Mouse (Mus musculus) MEL (cell line): ENCODE data around the gene F830045P16Rik. TPM values are rescaled to one million over a fixed set of nuclear protein-coding genes. Genes with fewer than 3 reads are reported as not detected.

Source experiments
- DNase-seq: peaks from one replicate; pipeline ENCODE4 v3.0.0; 2011; ENCODE audit warnings: low read depth, low spot score
- H3K27ac ChIP-seq: 2 replicates; pipeline ENCODE4 v1.5.1; 2012; ENCODE audit warnings: low read depth, mild to moderate bottlenecking, control low read depth, low read length, moderate library complexity; ENCODE audit not compliant: control insufficient read depth
- H3K27me3 ChIP-seq, 2 experiments: fragments of 150-350 bp in 1 of 2; sonication (generic) in 1 of 2; 2 replicates each; pipeline ENCODE4 v1.6.1; 2012; ENCODE audit warnings: low read length in 2 of 2, mild to moderate bottlenecking in 2 of 2, improper control_type of control experiment in 1 of 2, moderate library complexity in 1 of 2; ENCODE audit not compliant: insufficient read depth in 2 of 2, control insufficient read depth in 1 of 2
- H3K36me3 ChIP-seq, 2 experiments: 2 replicates each; pipeline ENCODE4 v1.6.1; 2012 to 2014; ENCODE audit warnings: low read length in 2 of 2, improper control_type of control experiment in 1 of 2, inconsistent platforms in 1 of 2, mild to moderate bottlenecking in 1 of 2; ENCODE audit not compliant: insufficient read depth in 2 of 2, control insufficient read depth in 1 of 2
- H3K4me1 ChIP-seq, 2 experiments: fragments of 150-350 bp in 1 of 2; sonication (generic) in 1 of 2; 2 replicates each; pipeline ENCODE4 v1.6.1; 2012; ENCODE audit warnings: low read length in 2 of 2, improper control_type of control experiment in 1 of 2, mild to moderate bottlenecking in 1 of 2; ENCODE audit not compliant: insufficient read depth in 2 of 2, control insufficient read depth in 1 of 2
- H3K4me3 ChIP-seq, 2 experiments: fragments of 150-350 bp in 1 of 2; sonication (generic) in 1 of 2; 2 replicates each; pipeline ENCODE4 v1.5.1; 2012; ENCODE audit warnings: low read depth in 2 of 2, low read length in 2 of 2, mild to moderate bottlenecking in 2 of 2, moderate library complexity in 2 of 2, control low read depth in 1 of 2, improper control_type of control experiment in 1 of 2; ENCODE audit not compliant: control insufficient read depth in 1 of 2, insufficient read depth in 1 of 2
- H3K79me2 ChIP-seq: 2 replicates; pipeline ENCODE4 v1.6.1; 2012; ENCODE audit warnings: mild to moderate bottlenecking, low read length, moderate library complexity; ENCODE audit not compliant: control insufficient read depth, poor library complexity, insufficient read depth
- H3K9ac ChIP-seq: 2 replicates; pipeline ENCODE4 v1.6.1; 2012; ENCODE audit warnings: low read depth, mild to moderate bottlenecking, control low read depth, low read length, moderate library complexity; ENCODE audit not compliant: control insufficient read depth, poor library complexity, severe bottlenecking
- H3K9me3 ChIP-seq: fragments of 150-350 bp; sonication (generic); replicated peaks from 2 replicates; pipeline ENCODE4 v1.6.1; 2012; ENCODE audit warnings: mild to moderate bottlenecking, low read length, improper control_type of control experiment, moderate library complexity; ENCODE audit not compliant: insufficient read depth
- BHLHE40 ChIP-seq: IDR thresholded peaks from 2 replicates; pipeline ENCODE4 v1.6.1; 2012; ENCODE audit warnings: low read depth, mild to moderate bottlenecking, inconsistent platforms, low read length, improper control_type of control experiment, borderline replicate concordance
- CHD2 ChIP-seq: IDR thresholded peaks from 2 replicates; pipeline ENCODE4 v1.6.1; 2011; ENCODE audit warnings: low read length, improper control_type of control experiment
- CTCF ChIP-seq, 3 experiments: IDR thresholded peaks in 2 of 3; conservative IDR thresholded peaks in 1 of 3; 2 replicates each; pipeline ENCODE4 v1.5.1; 2011 to 2012; ENCODE audit warnings: low read length in 3 of 3, low read depth in 2 of 3, mild to moderate bottlenecking in 2 of 3, improper control_type of control experiment in 1 of 3, inconsistent platforms in 1 of 3, mixed read lengths in 1 of 3, moderate library complexity in 1 of 3; ENCODE audit not compliant: control insufficient read depth in 1 of 3, insufficient read depth in 1 of 3, poor library complexity in 1 of 3, severe bottlenecking in 1 of 3
- E2F4 ChIP-seq: IDR thresholded peaks from 2 replicates; pipeline ENCODE4 v1.6.1; 2011; ENCODE audit warnings: low read depth, low read length, improper control_type of control experiment, borderline replicate concordance
- ELF1 ChIP-seq: IDR thresholded peaks from 2 replicates; pipeline ENCODE4 v1.6.1; 2014; ENCODE audit warnings: low read depth, mild to moderate bottlenecking, inconsistent platforms, low read length, improper control_type of control experiment, moderate library complexity
- EP300 ChIP-seq, 2 experiments: IDR thresholded peaks; 2 replicates each; pipeline ENCODE4 v1.6.1; 2011; ENCODE audit warnings: improper control_type of control experiment in 2 of 2, low read length in 2 of 2, low read depth in 1 of 2, mild to moderate bottlenecking in 1 of 2
- GABPA ChIP-seq: IDR thresholded peaks from 2 replicates; pipeline ENCODE4 v1.6.1; 2012; ENCODE audit warnings: low read depth, mild to moderate bottlenecking, inconsistent platforms, low read length, improper control_type of control experiment, moderate library complexity
- KAT2A ChIP-seq: conservative IDR thresholded peaks from 2 replicates; pipeline ENCODE4 v1.6.1; 2012; ENCODE audit warnings: low read depth, low read length, improper control_type of control experiment, inconsistent platforms
- MAZ ChIP-seq: IDR thresholded peaks from 2 replicates; pipeline ENCODE4 v1.6.1; 2012; ENCODE audit warnings: low read depth, mild to moderate bottlenecking, inconsistent platforms, low read length, improper control_type of control experiment
- MEF2A ChIP-seq: IDR thresholded peaks from 2 replicates; pipeline ENCODE4 v1.6.1; 2014; ENCODE audit warnings: low read depth, mild to moderate bottlenecking, inconsistent platforms, low read length, improper control_type of control experiment; ENCODE audit not compliant: poor library complexity, insufficient replicate concordance, severe bottlenecking; ENCODE audit errors: extremely low read depth
- MYB ChIP-seq: IDR thresholded peaks from 2 replicates; pipeline ENCODE4 v1.6.1; 2011; ENCODE audit warnings: mild to moderate bottlenecking, low read depth, low read length, improper control_type of control experiment
- NRF1 ChIP-seq: IDR thresholded peaks from 2 replicates; pipeline ENCODE4 v1.6.1; 2014; ENCODE audit warnings: low read depth, mild to moderate bottlenecking, inconsistent platforms, low read length, improper control_type of control experiment, moderate library complexity; ENCODE audit not compliant: poor library complexity, insufficient read depth, severe bottlenecking
- POLR2AphosphoS2 ChIP-seq: IDR thresholded peaks from 2 replicates; pipeline ENCODE4 v1.6.1; 2011; ENCODE audit warnings: low read length, improper control_type of control experiment
- POLR2AphosphoS5 ChIP-seq: IDR thresholded peaks from 2 replicates; pipeline ENCODE4 v1.6.1; 2012; ENCODE audit warnings: low read depth, borderline replicate concordance, mild to moderate bottlenecking, inconsistent platforms, low read length, moderate library complexity, mixed read lengths
- RAD21 ChIP-seq: IDR thresholded peaks from 2 replicates; pipeline ENCODE4 v1.6.1; 2011; ENCODE audit warnings: mild to moderate bottlenecking, low read depth, low read length, improper control_type of control experiment
- SMC3 ChIP-seq: IDR thresholded peaks from 2 replicates; pipeline ENCODE4 v1.6.1; 2011; ENCODE audit warnings: low read depth, low read length, improper control_type of control experiment
- TAL1 ChIP-seq: IDR thresholded peaks from 2 replicates; pipeline ENCODE4 v1.6.1; 2012; ENCODE audit warnings: mild to moderate bottlenecking, inconsistent platforms, low read length, moderate library complexity, mixed read lengths
- TCF12 ChIP-seq: IDR thresholded peaks from 2 replicates; pipeline ENCODE4 v1.6.1; 2014; ENCODE audit warnings: low read depth, mild to moderate bottlenecking, inconsistent platforms, low read length, improper control_type of control experiment, moderate library complexity
- UBTF ChIP-seq: IDR thresholded peaks from 2 replicates; pipeline ENCODE4 v1.6.1; 2012; ENCODE audit warnings: low read depth, mild to moderate bottlenecking, inconsistent platforms, low read length, improper control_type of control experiment, moderate library complexity, borderline replicate concordance; ENCODE audit not compliant: insufficient read depth
- USF1 ChIP-seq: IDR thresholded peaks from 2 replicates; pipeline ENCODE4 v1.6.1; 2014; ENCODE audit warnings: low read depth, mild to moderate bottlenecking, inconsistent platforms, low read length, improper control_type of control experiment, moderate library complexity
- USF2 ChIP-seq, 2 experiments: IDR thresholded peaks; 2 replicates each; pipeline ENCODE4 v1.6.1; 2011 to 2012; ENCODE audit warnings: improper control_type of control experiment in 2 of 2, low read length in 2 of 2, borderline replicate concordance in 1 of 2, inconsistent platforms in 1 of 2, low read depth in 1 of 2, mild to moderate bottlenecking in 1 of 2; ENCODE audit not compliant: insufficient read depth in 1 of 2
- ZKSCAN1 ChIP-seq: IDR thresholded peaks from 2 replicates; pipeline ENCODE4 v1.6.1; 2012; ENCODE audit warnings: low read depth, mild to moderate bottlenecking, inconsistent platforms, low read length, improper control_type of control experiment, moderate library complexity
- polyA plus RNA-seq, 2 experiments: library from polyadenylated mRNA; stranded (reverse) in 1 of 2; unstranded in 1 of 2; fragments of >175 nt in 1 of 2; fragments of >200 nt in 1 of 2; gene quantifications; 2 replicates each; pipeline versions ENCODE4 v1.2.1 to v1.2.4; 2012; ENCODE audit warnings: low replicate concordance in 2 of 2, low read depth in 1 of 2; ENCODE audit not compliant: insufficient read length in 2 of 2, insufficient read depth in 1 of 2, missing spikeins in 1 of 2
- total RNA-seq: library from RNA; depleted of rRNA; stranded (reverse); fragments of 300-350 nt; gene quantifications from 2 replicates; pipeline ENCODE4 v1.2.3, GENCODE M21; 2012

The F830045P16Rik gene
- total and polyA plus RNA-seq, 3 experiments, result not detected

- H3K4me1 ChIP-seq, result no peaks in the 10 kb centered on the region
- TF ChIP-seq KAT2A (no peak), SMC3 (no peak), USF1 (no peak), NRF1 (no peak), BHLHE40 (no peak), E2F4 (no peak), MEF2A (no peak)
Observed at GRCm38 (mm10) chr2:129544919-129545318, 8.5 kb upstream of the F830045P16Rik start.

GRCm38 (mm10) chr2:129544448-129544847, 8.0 kb upstream of the F830045P16Rik start:
- H3K79me2 ChIP-seq, result no peaks in the 10 kb centered on the region
- TF ChIP-seq MYB (no peak), CHD2 (no peak), USF1 (no peak), POLR2AphosphoS5 (no peak), UBTF (no peak), GABPA (no peak), ZKSCAN1 (no peak)
- H3K4me3 ChIP-seq, result no peak overlapping the region
- H3K27ac ChIP-seq, result no peak overlapping the region
- DNase-seq, result no peak
- H3K9ac ChIP-seq, result no peak overlapping the region
- peaks cover 0 to under 1% of the 10 kb centered on the region in 2 experiments; a peak in 3 of 4 replicates for H3K27me3 ChIP-seq
- no peaks in the 10 kb centered on the region for H3K9me3 ChIP-seq
- no peaks in the 10 kb centered on the region for H3K4me1 ChIP-seq
- no peaks in the 10 kb centered on the region for H3K36me3 ChIP-seq

More at GRCm38 (mm10) chr2:129544919-129545318, 8.5 kb upstream of the F830045P16Rik start:
- no peaks in the 10 kb centered on the region for H3K36me3 ChIP-seq
- no peaks in the 10 kb centered on the region for H3K79me2 ChIP-seq
- H3K27me3 ChIP-seq, result no peaks in the 10 kb centered on the region; a peak in 2 of 4 replicates
- H3K9ac ChIP-seq, result no peak overlapping the region
- H3K9me3 ChIP-seq, result no peaks in the 10 kb centered on the region
- no peak overlapping the region for H3K27ac ChIP-seq
- no peak overlapping the region for H3K4me3 ChIP-seq
- DNase-seq, result no peak

GRCm38 (mm10) chr2:129540036-129540435, 3.6 kb upstream of the F830045P16Rik start:
- no peak for DNase-seq
- H3K9me3 ChIP-seq, result no peaks in the 10 kb centered on the region
- H3K4me3 ChIP-seq, result no peak overlapping the region
- no peak overlapping the region for H3K9ac ChIP-seq
- TF ChIP-seq USF2 (IDR thresholded peaks at IDR 0.05; ENCODE audit: borderline replicate concordance in 1 of 2, insufficient read depth in 1 of 2, low read depth in 1 of 2, low read length in 2 of 2), result no peak
- no peak for TF ChIP-seq TAL1
- no peak for TF ChIP-seq POLR2AphosphoS2
- TF ChIP-seq MAZ, result no peak
- no peak for TF ChIP-seq UBTF
- no peak for TF ChIP-seq CTCF (IDR thresholded peaks at IDR 0.05 in 2 of 3, conservative IDR thresholded peaks at IDR 0.05 in 1 of 3; ENCODE audit: control insufficient read depth in 1 of 3, insufficient read depth in 1 of 3, low read depth in 2 of 3, low read length in 3 of 3, poor library complexity in 1 of 3, severe bottlenecking in 1 of 3)
- no peak for TF ChIP-seq CHD2
- no peak for TF ChIP-seq GABPA
- no peak for TF ChIP-seq EP300 (IDR thresholded peaks at IDR 0.05; ENCODE audit: low read depth in 1 of 2, low read length in 2 of 2)
- TF ChIP-seq RAD21, result no peak
- no peak for TF ChIP-seq TCF12
- TF ChIP-seq ELF1, result no peak
- TF ChIP-seq, all 39 proteins: peak for 0
- Histone ChIP-seq H3K36me3 (no peaks in the 10 kb centered on the region), H3K27ac (no peak overlapping the region), H3K79me2 (no peaks in the 10 kb centered on the region), H3K4me1 (no peaks in the 10 kb centered on the region), H3K27me3 (peaks cover 0 to 2% of the 10 kb centered on the region in 2 experiments; a peak in 3 of 4 replicates)
